Mouse (Mus musculus) stomach, embryonic 15.5 days (tissue): ENCODE measurements around the gene Tasp1. TPM values are rescaled to one million over a fixed set of nuclear protein-coding genes. Genes with fewer than 3 reads are reported as not detected.
"Not testable (repeated sequence)": the region's sequence is repeated elsewhere in the genome, so short reads cannot be mapped to it uniquely, and the experiment has no call there.

Experiments
- ATAC-seq: fragments of 200-750 bp; cut with Nextera tagmentation; 2 replicates; pipeline ENCODE4 v1.8.0; 2017; ENCODE audit warnings: low read depth, moderate number of reproducible peaks, moderate TSS enrichment; ENCODE audit not compliant: insufficient read depth, low FRiP score
- H3K27ac ChIP-seq: fragments of 300-500 bp; sonication (generic); 2 replicates; pipeline ENCODE4 v1.5.1; 2015; ENCODE audit warnings: mild to moderate bottlenecking, inconsistent platforms
- H3K27me3 ChIP-seq: fragments of 300-500 bp; sonication (generic); replicated peaks from 2 replicates; pipeline ENCODE4 v1.6.1; 2015; ENCODE audit warnings: inconsistent platforms
- H3K36me3 ChIP-seq: fragments of 300-500 bp; sonication (generic); 2 replicates; pipeline ENCODE4 v1.6.1; 2015; ENCODE audit warnings: inconsistent platforms
- H3K4me1 ChIP-seq: fragments of 300-500 bp; sonication (generic); 2 replicates; pipeline ENCODE4 v1.6.1; 2015; ENCODE audit warnings: inconsistent platforms
- H3K4me2 ChIP-seq: fragments of 300-500 bp; sonication (generic); 2 replicates; pipeline ENCODE4 v1.6.1; 2015; ENCODE audit warnings: mild to moderate bottlenecking, inconsistent platforms
- H3K4me3 ChIP-seq: fragments of 300-500 bp; sonication (generic); replicated peaks from 2 replicates; pipeline ENCODE4 v1.5.1; 2015; ENCODE audit warnings: inconsistent platforms
- H3K9ac ChIP-seq: fragments of 300-500 bp; sonication (generic); 2 replicates; pipeline ENCODE4 v1.6.1; 2015; ENCODE audit warnings: inconsistent platforms
- H3K9me3 ChIP-seq: fragments of 300-500 bp; sonication (generic); 2 replicates; pipeline ENCODE4 v1.6.1; 2016; ENCODE audit warnings: inconsistent platforms
- WGBS: fragments of 180-500 bp; shearing (Covaris S2); methylation state at CpG from one replicate; pipeline ENCODE4 v1.1.7; 2015; 5-methylcytosine and 5-hydroxymethylcytosine counted together
- polyA plus RNA-seq: library from polyadenylated mRNA; unstranded; fragments of >200 nt; fragmentation: Nextera tagmentation; extraction: Ambion mirVana; gene quantifications from 2 replicates; pipeline ENCODE4 v1.2.1, GENCODE M21; 2015

Tasp1 gene
- polyA plus RNA-seq, 1 experiment from 2014 or later, result 21.5 TPM

DNA sequence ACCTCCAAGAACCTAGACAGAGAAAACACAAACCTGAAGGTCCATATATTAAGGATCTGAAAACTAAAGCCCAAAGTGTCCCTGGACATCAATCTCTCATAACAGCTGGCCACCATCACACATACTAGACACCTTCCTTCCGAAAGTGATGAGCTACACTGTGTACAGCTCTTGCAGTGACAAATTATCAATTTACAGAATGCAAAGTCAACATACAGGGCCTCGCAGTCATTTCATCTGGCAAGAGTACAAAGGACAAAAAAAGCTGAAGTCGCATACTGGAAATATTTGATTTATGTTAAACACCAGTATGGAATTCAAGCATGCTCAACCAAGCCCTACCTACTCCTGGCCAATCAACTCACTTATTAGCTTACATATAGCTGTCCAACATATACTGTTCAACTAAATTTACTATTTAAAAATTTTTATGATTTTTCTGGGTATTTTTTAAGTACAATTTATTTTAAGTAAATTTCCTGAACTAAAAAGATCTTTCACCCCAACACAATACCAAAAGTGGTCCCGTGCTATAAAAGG lies 132.5 kb downstream of the Tasp1 start:
- H3K9me3 ChIP-seq, result no peaks in the 10 kb centered on the region
- WGBS, result 54% methylated on average over 4 of the region's 4 CpGs
- H3K4me1 ChIP-seq, result no peaks in the 10 kb centered on the region
- no peak; the same call in 1 of the 2 replicates for ATAC-seq
- no peaks in the 10 kb centered on the region for H3K27me3 ChIP-seq
- no peaks in the 10 kb centered on the region for H3K36me3 ChIP-seq
- no peak overlapping the region for H3K4me3 ChIP-seq
- H3K4me2 ChIP-seq, result no peak overlapping the region
- H3K27ac ChIP-seq, result no peak overlapping the region
- H3K9ac ChIP-seq, result no peak overlapping the region

GRCm38 (mm10) chr2:139932211-139932610 lies 134.4 kb downstream of the Tasp1 start:
- Histone ChIP-seq H3K27me3 (no peaks in the 10 kb centered on the region), H3K36me3 (no peaks in the 10 kb centered on the region), H3K4me3 (no peak overlapping the region), H3K27ac (no peak overlapping the region), H3K4me2 (no peak overlapping the region), H3K9ac (no peak overlapping the region), H3K4me1 (no peaks in the 10 kb centered on the region), H3K9me3 (no peaks in the 10 kb centered on the region)
- ATAC-seq, result no peak
- 78% methylated on average over 2 of the region's 2 CpGs for WGBS

DNA sequence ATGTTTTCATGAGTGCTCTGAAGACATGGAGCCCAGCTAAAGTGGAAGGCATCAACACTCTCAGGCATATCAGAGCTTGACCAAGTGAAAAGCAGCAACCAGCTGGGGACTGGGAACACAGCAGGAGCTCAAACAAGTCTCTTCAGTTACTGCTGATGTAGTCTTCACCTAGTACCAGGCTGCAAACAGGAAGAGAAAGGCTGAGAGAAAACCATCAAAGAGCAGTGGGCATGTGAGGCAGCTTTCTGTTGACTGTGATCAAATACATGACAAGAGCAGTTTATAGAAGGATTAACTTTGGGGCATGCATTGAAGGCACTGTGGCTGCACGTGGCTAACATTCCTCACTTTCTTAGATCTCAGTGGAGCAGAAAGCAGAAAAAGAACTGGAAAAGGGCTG lies 141.7 kb downstream of the Tasp1 start:
- 23% methylated on average over 1 of the region's 1 CpGs for WGBS
- no peaks in the 10 kb centered on the region for H3K4me1 ChIP-seq
- H3K27ac ChIP-seq, result no peak overlapping the region
- H3K4me2 ChIP-seq, result no peak overlapping the region
- no peak overlapping the region for H3K9ac ChIP-seq
- no peaks in the 10 kb centered on the region for H3K27me3 ChIP-seq
- no peaks in the 10 kb centered on the region for H3K9me3 ChIP-seq
- no peaks in the 10 kb centered on the region for H3K36me3 ChIP-seq
- no peak overlapping the region for H3K4me3 ChIP-seq
- ATAC-seq, result no peak

DNA sequence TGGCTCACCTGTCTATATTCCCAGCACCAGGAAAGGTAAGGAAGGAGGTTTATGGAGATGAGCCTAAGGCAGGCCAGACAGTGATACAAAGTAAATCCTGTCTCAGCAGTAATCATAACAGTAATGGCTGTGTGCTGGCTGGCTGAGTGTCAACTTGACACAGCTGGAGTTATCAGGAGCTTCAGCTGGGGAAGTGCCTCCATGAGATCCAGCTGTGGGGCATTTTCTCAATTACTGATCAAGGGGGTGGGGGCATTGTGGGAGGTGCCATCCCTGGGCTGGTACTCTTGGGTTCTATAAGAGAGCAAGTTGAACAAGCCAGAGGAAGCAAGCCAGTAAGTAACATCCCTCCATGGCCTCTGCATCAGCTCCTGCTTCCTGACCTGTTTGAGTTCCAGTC lies 145.2 kb downstream of the Tasp1 start:
- ATAC-seq, H3K4me2 ChIP-seq, H3K36me3 ChIP-seq, H3K4me1 ChIP-seq, H3K9ac ChIP-seq, H3K27ac ChIP-seq, H3K9me3 ChIP-seq, H3K4me3 ChIP-seq, H3K27me3 ChIP-seq: not testable (repeated sequence)

DNA sequence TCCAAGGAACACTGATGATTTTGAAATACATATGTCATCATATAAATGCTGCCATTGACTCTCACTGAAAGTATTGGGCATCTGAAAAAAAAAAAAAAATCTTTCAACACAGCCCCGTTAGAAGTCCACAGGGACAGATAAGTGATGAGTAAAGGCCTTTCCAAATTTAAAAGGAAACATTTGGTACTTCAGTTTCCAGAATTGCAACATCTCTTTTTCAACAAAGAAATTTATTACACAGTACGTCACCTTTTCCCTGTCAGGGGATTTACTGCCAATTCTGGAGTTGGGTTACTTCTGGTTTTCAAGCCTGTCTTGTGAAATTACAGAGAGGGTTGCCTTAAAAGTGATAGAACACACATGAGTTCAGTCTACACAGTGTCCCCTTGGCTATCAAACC lies 146.8 kb downstream of the Tasp1 start:
- Histone ChIP-seq H3K4me1 (no peaks in the 10 kb centered on the region), H3K27ac (no peak overlapping the region), H3K4me3 (no peak overlapping the region), H3K36me3 (no peaks in the 10 kb centered on the region), H3K9me3 (no peaks in the 10 kb centered on the region), H3K9ac (no peak overlapping the region), H3K4me2 (no peak overlapping the region), H3K27me3 (no peaks in the 10 kb centered on the region)
- ATAC-seq, result no peak
- WGBS, result 56% methylated on average over 2 of the region's 2 CpGs

GRCm38 (mm10) chr2:139906441-139907157 lies 160.0 kb downstream of the Tasp1 start:
- 83% methylated on average over 9 of the region's 9 CpGs for WGBS
- no peaks in the 10 kb centered on the region for H3K9me3 ChIP-seq
- no peaks in the 10 kb centered on the region for H3K36me3 ChIP-seq
- no peaks in the 10 kb centered on the region for H3K27me3 ChIP-seq
- no peak overlapping the region for H3K4me3 ChIP-seq
- no peak overlapping the region for H3K4me2 ChIP-seq
- no peaks in the 10 kb centered on the region for H3K4me1 ChIP-seq
- no peak for ATAC-seq
- H3K9ac ChIP-seq, result no peak overlapping the region
- H3K27ac ChIP-seq, result no peak overlapping the region

GRCm38 (mm10) chr2:139891405-139892089 lies 175.1 kb downstream of the Tasp1 start:
- no peak for ATAC-seq
- Histone ChIP-seq H3K9me3 (no peaks in the 10 kb centered on the region), H3K9ac (no peak overlapping the region), H3K4me3 (no peak overlapping the region), H3K4me2 (no peak overlapping the region), H3K36me3 (no peaks in the 10 kb centered on the region), H3K27ac (no peak overlapping the region), H3K4me1 (no peaks in the 10 kb centered on the region), H3K27me3 (no peaks in the 10 kb centered on the region)

- ATAC-seq, result no peak
- no peaks in the 10 kb centered on the region for H3K4me1 ChIP-seq
- no peak overlapping the region for H3K9ac ChIP-seq
- WGBS, result 47% methylated on average over 4 of the region's 4 CpGs
- no peaks in the 10 kb centered on the region for H3K27me3 ChIP-seq
- no peak overlapping the region for H3K4me3 ChIP-seq
- H3K27ac ChIP-seq, result no peak overlapping the region
- H3K36me3 ChIP-seq, result no peaks in the 10 kb centered on the region
- no peaks in the 10 kb centered on the region for H3K9me3 ChIP-seq
- H3K4me2 ChIP-seq, result no peak overlapping the region
These were observed 182.4 kb downstream of the Tasp1 start for GRCm38 (mm10) chr2:139884264-139884637.

- Histone ChIP-seq H3K4me1 (no peaks in the 10 kb centered on the region), H3K4me3 (no peak overlapping the region), H3K27ac (no peak overlapping the region), H3K9me3 (no peaks in the 10 kb centered on the region), H3K9ac (no peak overlapping the region), H3K4me2 (no peak overlapping the region), H3K36me3 (no peaks in the 10 kb centered on the region), H3K27me3 (no peaks in the 10 kb centered on the region)
- 76% methylated on average over 7 of the region's 7 CpGs for WGBS
- no peak for ATAC-seq
These were observed 182.9 kb downstream of the Tasp1 start for GRCm38 (mm10) chr2:139883581-139884263.

GRCm38 (mm10) chr2:139878052-139878621 lies 188.5 kb downstream of the Tasp1 start:
- WGBS, result 59% methylated on average over 7 of the region's 7 CpGs
- ATAC-seq, result no peak
- Histone ChIP-seq H3K4me2 (no peak overlapping the region), H3K9me3 (no peaks in the 10 kb centered on the region), H3K27me3 (no peaks in the 10 kb centered on the region), H3K27ac (no peak overlapping the region), H3K9ac (no peak overlapping the region), H3K4me3 (no peak overlapping the region), H3K36me3 (no peaks in the 10 kb centered on the region), H3K4me1 (no peaks in the 10 kb centered on the region)

GRCm38 (mm10) chr2:139875876-139876275 lies 190.7 kb downstream of the Tasp1 start:
- H3K9ac ChIP-seq, result no peak overlapping the region
- no peaks in the 10 kb centered on the region for H3K4me1 ChIP-seq
- no peak overlapping the region for H3K4me3 ChIP-seq
- no peaks in the 10 kb centered on the region for H3K27me3 ChIP-seq
- WGBS, result 75% methylated on average over 3 of the region's 3 CpGs
- no peaks in the 10 kb centered on the region for H3K36me3 ChIP-seq
- no peaks in the 10 kb centered on the region for H3K9me3 ChIP-seq
- no peak for ATAC-seq
- no peak overlapping the region for H3K27ac ChIP-seq
- no peak overlapping the region for H3K4me2 ChIP-seq

- H3K27me3 ChIP-seq, result no peaks in the 10 kb centered on the region
- no peaks in the 10 kb centered on the region for H3K9me3 ChIP-seq
- no peaks in the 10 kb centered on the region for H3K4me1 ChIP-seq
- no peaks in the 10 kb centered on the region for H3K36me3 ChIP-seq
- H3K9ac ChIP-seq, result no peak overlapping the region
- no peak overlapping the region for H3K4me2 ChIP-seq
- no peak for ATAC-seq
- 64% methylated on average over 3 of the region's 3 CpGs for WGBS
- no peak overlapping the region for H3K4me3 ChIP-seq
- no peak overlapping the region for H3K27ac ChIP-seq
These were observed 192.4 kb downstream of the Tasp1 start for GRCm38 (mm10) chr2:139874173-139874572.
